Mouse (Mus musculus): ENCODE measurements around the gene Timp2.

Gene Timp2

DNA sequence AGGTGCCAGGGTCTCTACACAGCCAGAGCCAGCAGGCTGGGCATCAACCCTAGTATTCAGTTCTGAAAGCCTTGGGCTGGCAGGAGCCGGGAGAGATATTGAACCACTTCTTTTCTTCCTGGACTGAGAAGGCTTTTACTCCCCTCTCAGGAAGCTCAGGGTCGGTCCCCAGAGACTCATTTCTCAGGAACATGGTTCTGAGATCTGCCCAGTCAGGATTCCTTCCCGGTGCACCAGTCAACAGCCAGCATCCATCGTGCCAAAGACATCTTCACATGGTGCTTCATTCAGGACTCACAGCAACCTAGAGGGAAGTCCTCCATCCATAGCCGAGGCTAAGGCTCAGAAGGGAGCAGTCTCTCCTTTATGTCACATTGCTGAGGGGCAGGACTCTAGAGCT, 19.0 kb upstream of the Timp2 start:
- in situ Hi-C loops (cut with MboI; ENCODE audit: low pct_unique_long_range_greater_than_20kb in 1 of 2, low sequenced_read_pairs in 2 of 2, unreplicated experiment in 1 of 2): loop anchor here in 1 of 2 experiments (5.0 kb wide), 1 partner anchor 52 kb away; no protein-coding TSS in a partner anchor

GRCm38 (mm10) chr11:118372641-118373040, 17.1 kb upstream of the Timp2 start:
- in situ Hi-C loops (cut with MboI; ENCODE audit: low pct_unique_long_range_greater_than_20kb in 1 of 2, low sequenced_read_pairs in 2 of 2, unreplicated experiment in 1 of 2): loop anchor here in 1 of 2 experiments (5.0 kb wide), 1 partner anchor 50 kb away; no protein-coding TSS in a partner anchor

GRCm38 (mm10) chr11:118371876-118372275, 16.3 kb upstream of the Timp2 start:
- in situ Hi-C loops (cut with MboI; ENCODE audit: low pct_unique_long_range_greater_than_20kb in 1 of 2, low sequenced_read_pairs in 2 of 2, unreplicated experiment in 1 of 2): loop anchor here in 1 of 2 experiments (5.0 kb wide), 1 partner anchor 50 kb away; no protein-coding TSS in a partner anchor

DNA sequence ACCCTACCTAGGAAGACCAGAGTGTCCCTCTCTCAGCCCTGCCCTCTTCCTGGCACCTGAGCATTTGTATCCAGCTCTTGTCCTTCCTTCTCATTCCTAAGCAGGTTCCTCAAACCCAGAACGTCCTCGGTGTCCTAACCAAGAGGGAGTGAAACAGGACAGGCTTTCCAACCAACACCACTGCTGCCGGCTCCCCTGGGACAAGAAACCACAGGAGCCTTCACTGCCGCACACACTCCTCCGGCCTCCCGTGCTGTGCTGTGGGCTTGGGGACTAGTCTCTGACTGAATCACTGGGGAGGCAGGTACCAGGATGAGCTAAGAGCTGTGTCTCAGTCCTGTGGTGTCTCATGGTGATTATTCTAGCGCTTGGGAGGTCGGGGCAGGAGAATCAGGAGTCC, 14.1 kb upstream of the Timp2 start:
- in situ Hi-C loops (cut with MboI; ENCODE audit: low pct_unique_long_range_greater_than_20kb in 1 of 2, low sequenced_read_pairs in 2 of 2, unreplicated experiment in 1 of 2): loop anchor here in 1 of 2 experiments (5.0 kb wide), 1 partner anchor 47 kb away; no protein-coding TSS in a partner anchor

- in situ Hi-C loops (cut with MboI; ENCODE audit: low pct_unique_long_range_greater_than_20kb in 1 of 2, low sequenced_read_pairs in 2 of 2, unreplicated experiment in 1 of 2): no loop called here
These were observed 13.7 kb upstream of the Timp2 start for GRCm38 (mm10) chr11:118369251-118369650.

DNA sequence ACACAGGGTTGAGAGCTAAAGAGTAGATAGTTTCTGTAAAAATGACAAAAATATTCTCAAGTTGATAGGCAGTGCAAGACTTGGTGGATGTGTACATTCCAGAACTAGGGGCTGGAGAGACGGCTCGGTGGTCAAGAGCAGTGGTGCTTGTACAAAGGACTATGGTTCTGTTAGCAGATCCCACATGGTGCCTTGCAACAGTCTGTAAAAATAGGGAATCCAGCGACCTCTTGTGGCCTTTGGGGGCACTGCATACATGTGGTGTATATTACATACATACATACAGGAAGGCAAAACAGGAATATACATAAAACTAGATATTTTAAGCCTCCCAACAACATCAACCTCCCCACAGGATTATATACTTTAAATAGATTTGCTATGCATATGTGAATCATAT, 12.8 kb upstream of the Timp2 start:
- in situ Hi-C loops (cut with MboI; ENCODE audit: low pct_unique_long_range_greater_than_20kb in 1 of 2, low sequenced_read_pairs in 2 of 2, unreplicated experiment in 1 of 2): no loop called here

- in situ Hi-C loops (cut with MboI; ENCODE audit: low pct_unique_long_range_greater_than_20kb in 1 of 2, low sequenced_read_pairs in 2 of 2, unreplicated experiment in 1 of 2): no loop called here
These were observed 11.0 kb upstream of the Timp2 start for GRCm38 (mm10) chr11:118366559-118366958.

GRCm38 (mm10) chr11:118366108-118366507, 10.6 kb upstream of the Timp2 start:
- in situ Hi-C loops (cut with MboI; ENCODE audit: low pct_unique_long_range_greater_than_20kb in 1 of 2, low sequenced_read_pairs in 2 of 2, unreplicated experiment in 1 of 2): no loop called here

DNA sequence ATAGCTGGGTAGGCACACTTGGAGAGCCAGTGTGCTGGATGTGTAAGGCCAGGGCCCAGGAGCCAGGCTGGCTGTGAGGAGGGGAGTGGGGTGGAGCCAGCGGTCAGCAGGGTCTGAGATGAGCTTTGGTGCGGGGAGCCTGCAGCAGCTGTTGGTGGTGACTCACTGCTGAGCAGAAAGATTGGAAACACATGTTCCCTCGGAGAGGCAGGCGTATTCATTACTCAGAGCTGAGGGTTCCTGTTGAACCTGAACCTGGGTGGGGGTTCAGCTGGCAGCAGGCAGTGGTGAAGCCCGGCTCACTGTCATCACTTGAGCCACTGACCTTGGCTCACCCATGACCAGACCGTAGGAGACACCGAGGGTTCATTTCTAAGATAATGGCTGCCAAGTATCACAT, 9.6 kb upstream of the Timp2 start:
- in situ Hi-C loops (cut with MboI; ENCODE audit: low pct_unique_long_range_greater_than_20kb in 1 of 2, low sequenced_read_pairs in 2 of 2, unreplicated experiment in 1 of 2): no loop called here

DNA sequence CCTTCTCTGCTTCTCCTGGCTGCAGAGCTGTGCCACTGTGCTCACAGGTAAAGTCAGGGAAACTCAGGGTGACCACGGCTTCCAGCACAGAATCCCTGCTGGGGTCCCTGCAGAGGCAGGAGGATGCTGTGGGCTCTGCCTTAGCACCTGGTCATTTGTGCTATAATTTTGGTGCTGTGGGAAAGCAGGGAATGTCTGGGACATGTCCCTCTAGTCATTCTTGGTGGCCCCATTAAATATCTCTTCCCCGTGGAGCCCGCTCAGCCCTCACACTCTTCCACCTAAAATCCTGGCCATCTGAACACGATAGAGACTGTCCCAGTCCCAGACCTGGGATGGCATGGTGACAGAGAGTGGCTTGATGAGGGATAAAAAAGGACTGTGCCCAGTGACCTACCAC, 8.5 kb upstream of the Timp2 start:
- in situ Hi-C loops (cut with MboI; ENCODE audit: low pct_unique_long_range_greater_than_20kb in 1 of 2, low sequenced_read_pairs in 2 of 2, unreplicated experiment in 1 of 2): loop anchor here in 1 of 2 experiments (5.0 kb wide), 1 partner anchor 37 kb away; no protein-coding TSS in a partner anchor

DNA sequence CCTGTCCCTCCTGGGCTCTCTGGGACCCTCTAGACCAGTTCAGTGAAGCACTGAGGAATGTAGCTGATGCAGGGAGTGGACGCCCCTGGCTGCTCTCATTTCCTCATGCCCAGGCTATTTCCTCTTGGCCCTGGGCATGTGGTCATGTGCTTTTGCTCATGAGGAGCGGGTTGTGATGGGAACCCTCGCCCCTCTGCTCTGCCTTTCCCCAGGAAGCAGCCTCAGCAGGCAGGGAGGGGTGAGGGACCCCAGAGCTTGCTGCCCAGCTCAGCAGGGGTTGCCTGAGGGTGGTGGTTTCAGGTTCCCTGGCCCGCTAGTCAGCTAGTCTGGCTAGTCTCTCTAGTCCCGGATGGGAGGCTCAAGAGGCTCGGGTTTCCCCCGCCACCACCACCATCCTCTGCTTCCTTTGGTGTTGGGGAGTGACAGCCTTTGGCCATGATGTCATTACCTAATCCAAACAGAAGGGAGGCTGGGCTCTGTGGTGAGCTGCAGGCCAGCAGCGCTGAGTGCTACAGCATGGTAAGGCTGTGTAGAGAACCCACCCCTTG, 7.5 kb upstream of the Timp2 start:
- in situ Hi-C loops (cut with MboI; ENCODE audit: low pct_unique_long_range_greater_than_20kb in 1 of 2, low sequenced_read_pairs in 2 of 2, unreplicated experiment in 1 of 2): loop anchor here in 1 of 2 experiments (5.0 kb wide), 1 partner anchor 36 kb away; no protein-coding TSS in a partner anchor

GRCm38 (mm10) chr11:118362501-118362900, 7.0 kb upstream of the Timp2 start:
- in situ Hi-C loops (cut with MboI; ENCODE audit: low pct_unique_long_range_greater_than_20kb in 1 of 2, low sequenced_read_pairs in 2 of 2, unreplicated experiment in 1 of 2): loop anchor here in 1 of 2 experiments (5.0 kb wide), 1 partner anchor 35 kb away; no protein-coding TSS in a partner anchor

- in situ Hi-C loops (cut with MboI; ENCODE audit: low pct_unique_long_range_greater_than_20kb in 1 of 2, low sequenced_read_pairs in 2 of 2, unreplicated experiment in 1 of 2): loop anchor here in 1 of 2 experiments (5.0 kb wide), 1 partner anchor 34 kb away; no protein-coding TSS in a partner anchor
These were observed 5.4 kb upstream of the Timp2 start for GRCm38 (mm10) chr11:118360907-118361341.

DNA sequence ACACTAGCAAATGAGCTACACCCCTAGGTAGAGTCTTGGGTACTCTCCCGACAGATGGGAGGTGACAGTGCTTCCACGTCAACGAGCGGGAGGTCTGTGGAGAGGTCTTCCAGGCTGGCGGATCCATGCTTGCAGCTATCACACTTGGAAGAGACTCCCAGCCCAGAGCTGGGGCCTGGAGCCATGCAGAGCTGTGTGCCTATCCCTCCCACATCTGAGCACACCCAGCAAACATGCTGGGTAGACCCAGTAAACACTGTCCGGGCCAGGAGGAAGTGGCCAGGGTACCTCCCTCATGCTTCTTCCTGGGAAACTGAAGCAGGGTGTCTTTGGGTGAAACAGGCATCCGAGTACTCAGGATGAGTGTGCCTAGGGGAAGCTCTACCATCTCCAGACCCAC, 5.0 kb upstream of the Timp2 start:
- in situ Hi-C loops (cut with MboI; ENCODE audit: low pct_unique_long_range_greater_than_20kb in 1 of 2, low sequenced_read_pairs in 2 of 2, unreplicated experiment in 1 of 2): loop anchor here in 1 of 2 experiments (5.0 kb wide), 1 partner anchor 33 kb away; no protein-coding TSS in a partner anchor

GRCm38 (mm10) chr11:118355205-118355604, 335 bp downstream of the Timp2 start:
- in situ Hi-C loops (cut with MboI; ENCODE audit: low pct_unique_long_range_greater_than_20kb in 1 of 2, low sequenced_read_pairs in 2 of 2, unreplicated experiment in 1 of 2): no loop called here

DNA sequence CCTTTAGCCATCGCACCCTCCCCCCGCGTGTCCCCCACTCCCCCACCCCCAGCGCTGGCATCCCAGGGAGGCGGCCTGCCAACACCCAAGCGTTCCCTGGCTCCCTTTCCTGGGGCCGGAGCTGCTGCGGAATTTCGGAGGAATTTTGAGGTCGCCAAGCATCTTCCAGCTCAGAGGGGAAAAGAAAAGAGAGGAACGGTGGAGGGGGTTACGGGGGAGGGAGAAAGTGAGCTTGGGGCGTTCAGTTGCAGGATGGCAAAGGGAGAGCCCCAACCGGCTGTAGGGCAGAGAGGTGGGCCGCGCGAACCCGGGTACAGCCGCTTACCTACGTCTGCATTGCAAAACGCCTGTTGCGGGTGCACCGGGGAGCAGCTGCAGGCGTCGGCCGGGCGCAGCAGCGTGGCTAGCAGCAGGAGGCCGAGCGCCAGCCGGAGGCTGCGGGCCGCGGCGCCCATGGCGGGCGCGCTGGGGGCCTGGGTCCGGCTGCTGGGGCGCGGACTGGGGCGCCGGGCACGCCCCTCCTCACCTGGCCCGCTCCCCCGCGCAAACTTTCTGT, 826 bp downstream of the Timp2 start:
- in situ Hi-C loops (cut with MboI; ENCODE audit: low pct_unique_long_range_greater_than_20kb in 1 of 2, low sequenced_read_pairs in 2 of 2, unreplicated experiment in 1 of 2): no loop called here

GRCm38 (mm10) chr11:118349494-118349893, 6.0 kb downstream of the Timp2 start:
- in situ Hi-C loops (cut with MboI; ENCODE audit: low pct_unique_long_range_greater_than_20kb in 1 of 2, low sequenced_read_pairs in 2 of 2, unreplicated experiment in 1 of 2): no loop called here

GRCm38 (mm10) chr11:118348877-118349276, 6.7 kb downstream of the Timp2 start:
- in situ Hi-C loops (cut with MboI; ENCODE audit: low pct_unique_long_range_greater_than_20kb in 1 of 2, low sequenced_read_pairs in 2 of 2, unreplicated experiment in 1 of 2): no loop called here

GRCm38 (mm10) chr11:118348419-118348818, 7.1 kb downstream of the Timp2 start:
- in situ Hi-C loops (cut with MboI; ENCODE audit: low pct_unique_long_range_greater_than_20kb in 1 of 2, low sequenced_read_pairs in 2 of 2, unreplicated experiment in 1 of 2): no loop called here

GRCm38 (mm10) chr11:118347911-118348310, 7.6 kb downstream of the Timp2 start:
- in situ Hi-C loops (cut with MboI; ENCODE audit: low pct_unique_long_range_greater_than_20kb in 1 of 2, low sequenced_read_pairs in 2 of 2, unreplicated experiment in 1 of 2): no loop called here
